Mouse (Mus musculus) ovary, postnatal 14 days (tissue): Measurements from ENCODE around the gene Mrps27.
A peak's percentile ranks its signal among the peaks of the same experiment; 100 is the strongest.

Source experiments
- DNase-seq: peaks from one replicate; pipeline ENCODE4 v3.0.0; 2022; ENCODE audit warnings: low spot score

Gene Mrps27

GRCm38 (mm10) chr13:99351596-99351995 is 7.0 kb downstream of the Mrps27 start:
- no peak for DNase-seq

GRCm38 (mm10) chr13:99352758-99353489 is 8.3 kb downstream of the Mrps27 start:
- DNase-seq = peak; percentile 89

GRCm38 (mm10) chr13:99353490-99353851 is 8.9 kb downstream of the Mrps27 start:
- no peak for DNase-seq

- no peak for DNase-seq
Observed at GRCm38 (mm10) chr13:99355072-99355471, 10.5 kb downstream of the Mrps27 start.

GRCm38 (mm10) chr13:99355861-99356260 is 11.3 kb downstream of the Mrps27 start:
- DNase-seq = no peak

- DNase-seq = no peak
Observed at GRCm38 (mm10) chr13:99356428-99357265, 12.1 kb downstream of the Mrps27 start.

GRCm38 (mm10) chr13:99358921-99359320 is 14.3 kb downstream of the Mrps27 start:
- no peak for DNase-seq

GRCm38 (mm10) chr13:99363866-99364265 is 19.3 kb downstream of the Mrps27 start:
- no peak for DNase-seq

- DNase-seq = no peak
Observed at GRCm38 (mm10) chr13:99366422-99367175, 22.0 kb downstream of the Mrps27 start.

- no peak for DNase-seq
Observed at GRCm38 (mm10) chr13:99367554-99368174, 23.1 kb downstream of the Mrps27 start.

GRCm38 (mm10) chr13:99369103-99369502 is 24.5 kb downstream of the Mrps27 start:
- DNase-seq = no peak

GRCm38 (mm10) chr13:99371285-99371684 is 26.7 kb downstream of the Mrps27 start:
- no peak for DNase-seq

GRCm38 (mm10) chr13:99373684-99374083 is 29.1 kb downstream of the Mrps27 start:
- DNase-seq = no peak

- no peak for DNase-seq
Observed at GRCm38 (mm10) chr13:99374191-99374590, 29.6 kb downstream of the Mrps27 start.

GRCm38 (mm10) chr13:99375550-99375949 is 31.0 kb downstream of the Mrps27 start:
- peak; percentile 77 for DNase-seq

GRCm38 (mm10) chr13:99377055-99377454 is 32.5 kb downstream of the Mrps27 start:
- DNase-seq = no peak

GRCm38 (mm10) chr13:99378223-99378622 is 33.6 kb downstream of the Mrps27 start:
- DNase-seq = no peak

GRCm38 (mm10) chr13:99382373-99382772 is 37.8 kb downstream of the Mrps27 start:
- DNase-seq = no peak

GRCm38 (mm10) chr13:99384555-99385203 is 40.1 kb downstream of the Mrps27 start:
- no peak for DNase-seq

- no peak for DNase-seq
Observed at GRCm38 (mm10) chr13:99385911-99386310, 41.3 kb downstream of the Mrps27 start.

GRCm38 (mm10) chr13:99386341-99386740 is 41.8 kb downstream of the Mrps27 start:
- DNase-seq = no peak
